Mouse (Mus musculus) embryonic facial prominence, embryonic 12.5 days (tissue): ENCODE measurements around the gene Nr5a2. TPM values are rescaled to one million over a fixed set of nuclear protein-coding genes. Genes with fewer than 3 reads are reported as not detected.

ENCODE experiments used
- ATAC-seq: fragments of 200-750 bp; cut with Nextera tagmentation; 2 replicates; pipeline ENCODE4 v1.8.0; 2017; ENCODE audit not compliant: insufficient number of reproducible peaks, insufficient read depth, low FRiP score, low TSS enrichment
- H3K27ac ChIP-seq: fragments of 300-500 bp; sonication (generic); 2 replicates; pipeline ENCODE4 v1.5.1; 2016; ENCODE audit warnings: mild to moderate bottlenecking
- H3K27me3 ChIP-seq: fragments of 300-500 bp; sonication (generic); 2 replicates; pipeline ENCODE4 v1.6.1; 2016; ENCODE audit warnings: mild to moderate bottlenecking, moderate library complexity
- H3K36me3 ChIP-seq: fragments of 300-500 bp; sonication (generic); 2 replicates; pipeline ENCODE4 v1.6.1; 2016; ENCODE audit warnings: mild to moderate bottlenecking
- H3K4me1 ChIP-seq: fragments of 300-500 bp; sonication (generic); 2 replicates; pipeline ENCODE4 v1.6.1; 2016
- H3K4me2 ChIP-seq: fragments of 300-500 bp; sonication (generic); replicated peaks from 2 replicates; pipeline ENCODE4 v1.6.1; 2016; ENCODE audit warnings: mild to moderate bottlenecking, moderate library complexity
- H3K4me3 ChIP-seq: fragments of 300-500 bp; sonication (generic); 2 replicates; pipeline ENCODE4 v1.5.1; 2016; ENCODE audit warnings: mild to moderate bottlenecking
- H3K9ac ChIP-seq: fragments of 300-500 bp; sonication (generic); 2 replicates; pipeline ENCODE4 v1.6.1; 2016; ENCODE audit warnings: mild to moderate bottlenecking, moderate library complexity
- H3K9me3 ChIP-seq: fragments of 300-500 bp; sonication (generic); 2 replicates; pipeline ENCODE4 v1.6.1; 2016; ENCODE audit warnings: mild to moderate bottlenecking, moderate library complexity
- WGBS: fragments of 180-500 bp; shearing (Covaris S2); methylation state at CpG from one replicate; pipeline ENCODE4 v1.1.7; 2016; 5-methylcytosine and 5-hydroxymethylcytosine counted together
- polyA plus RNA-seq: library from polyadenylated mRNA; unstranded; fragments of >200 nt; fragmentation: Nextera tagmentation; extraction: Ambion mirVana; gene quantifications from 2 replicates; pipeline ENCODE4 v1.2.1, GENCODE M21; 2016

Gene Nr5a2
- polyA plus RNA-seq, result 3.0 and 6.8 TPM in 2 replicates

- no peaks in the 10 kb centered on the region for H3K36me3 ChIP-seq
- H3K4me2 ChIP-seq, result no peak within 1 kb of the TSS
- no peak within 1 kb of the TSS for H3K27ac ChIP-seq
- H3K4me3 ChIP-seq, result no peak within 1 kb of the TSS
- H3K9me3 ChIP-seq, result no peaks in the 10 kb centered on the region
- WGBS, result 61% methylated on average over 4 of the region's 4 CpGs
- no peak for ATAC-seq
- H3K27me3 ChIP-seq, result peaks cover 29% of the 10 kb centered on the region
- no peak within 1 kb of the TSS for H3K9ac ChIP-seq
- peaks cover 8% of the 10 kb centered on the region for H3K4me1 ChIP-seq
Measured at GRCm38 (mm10) chr1:136960428-136961012, at the start of gene Nr5a2. Nr5a2 (minus strand) TSS chr1:136960448.

DNA sequence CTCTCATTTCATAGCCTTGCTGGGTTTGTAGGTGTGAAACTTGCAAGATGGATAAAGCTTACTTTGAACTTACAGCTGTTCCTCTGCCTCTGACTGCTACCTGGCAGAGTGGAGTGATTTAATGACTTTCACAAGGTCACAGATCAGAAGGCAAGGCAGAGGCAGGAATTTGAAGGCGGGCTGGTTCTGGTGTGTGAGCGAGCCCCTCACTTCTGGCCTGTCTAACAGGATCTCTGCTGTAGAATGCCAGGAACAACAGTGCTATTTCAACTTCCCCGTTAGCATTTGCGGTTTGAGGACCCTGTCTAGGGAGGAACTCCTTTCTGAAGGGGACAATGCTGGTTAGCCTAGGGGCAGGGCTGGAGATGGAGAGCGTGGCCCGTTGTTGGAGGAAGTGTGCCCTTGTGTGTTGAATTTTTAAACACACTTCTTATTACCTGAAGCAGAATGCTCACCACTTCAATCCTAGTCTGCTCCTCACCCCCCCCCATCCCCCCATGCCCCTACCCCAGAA lies 48.5 kb upstream of the Nr5a2 start:
- 62% methylated on average over 6 of the region's 6 CpGs for WGBS
- H3K9ac ChIP-seq, result no peak overlapping the region
- H3K4me1 ChIP-seq, result no peaks in the 10 kb centered on the region
- ATAC-seq, result no peak
- H3K9me3 ChIP-seq, result no peaks in the 10 kb centered on the region
- H3K27me3 ChIP-seq, result no peaks in the 10 kb centered on the region
- no peaks in the 10 kb centered on the region for H3K36me3 ChIP-seq
- no peak overlapping the region for H3K4me3 ChIP-seq
- no peak overlapping the region for H3K4me2 ChIP-seq
- H3K27ac ChIP-seq, result no peak overlapping the region

DNA sequence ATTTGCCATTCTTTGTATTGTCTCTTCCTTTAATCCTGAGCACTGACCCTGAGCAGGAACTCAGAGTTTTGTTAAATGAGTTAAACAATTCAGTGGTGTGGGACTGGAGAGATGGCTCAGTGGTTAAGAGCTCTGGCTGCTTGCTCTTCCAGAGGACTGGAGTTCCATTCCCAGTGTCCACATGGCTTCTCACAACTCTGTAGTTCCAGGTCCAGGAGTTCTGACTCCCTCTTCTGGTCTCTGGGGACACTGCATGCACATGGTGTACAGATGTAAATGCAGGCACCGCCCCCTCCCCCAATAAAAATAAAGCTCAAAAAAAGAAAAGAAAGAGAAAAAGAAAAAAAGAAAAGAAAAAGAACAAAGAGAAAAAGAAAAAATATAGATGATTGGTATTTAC lies 43.6 kb upstream of the Nr5a2 start:
- H3K27ac ChIP-seq, result no peak overlapping the region
- no peak for ATAC-seq
- H3K27me3 ChIP-seq, result no peaks in the 10 kb centered on the region
- H3K4me2 ChIP-seq, result no peak overlapping the region
- H3K9ac ChIP-seq, result no peak overlapping the region
- H3K4me1 ChIP-seq, result no peaks in the 10 kb centered on the region
- H3K4me3 ChIP-seq, result no peak overlapping the region
- no peaks in the 10 kb centered on the region for H3K9me3 ChIP-seq
- 92% methylated on average over 1 of the region's 1 CpGs for WGBS
- H3K36me3 ChIP-seq, result no peaks in the 10 kb centered on the region

- H3K27me3 ChIP-seq, result no peaks in the 10 kb centered on the region
- no peak overlapping the region for H3K27ac ChIP-seq
- no peak overlapping the region for H3K4me3 ChIP-seq
- H3K36me3 ChIP-seq, result no peaks in the 10 kb centered on the region
- ATAC-seq, result no peak
- H3K9ac ChIP-seq, result no peak overlapping the region
- no peak overlapping the region for H3K4me2 ChIP-seq
- H3K4me1 ChIP-seq, result no peaks in the 10 kb centered on the region
- whole genome bisulfite sequencing, result 96% methylated on average over 1 of the region's 1 CpGs
- no peaks in the 10 kb centered on the region for H3K9me3 ChIP-seq
Measured at GRCm38 (mm10) chr1:137003144-137003543, 42.9 kb upstream of the Nr5a2 start.

GRCm38 (mm10) chr1:136991762-136992352 lies 31.6 kb upstream of the Nr5a2 start:
- Histone ChIP-seq H3K9me3 (no peaks in the 10 kb centered on the region), H3K4me1 (no peaks in the 10 kb centered on the region), H3K27me3 (no peaks in the 10 kb centered on the region), H3K27ac (no peak overlapping the region), H3K36me3 (no peaks in the 10 kb centered on the region), H3K4me2 (no peak overlapping the region), H3K9ac (no peak overlapping the region), H3K4me3 (no peak overlapping the region)
- WGBS, result 81% methylated on average over 8 of the region's 8 CpGs
- no peak for ATAC-seq

DNA sequence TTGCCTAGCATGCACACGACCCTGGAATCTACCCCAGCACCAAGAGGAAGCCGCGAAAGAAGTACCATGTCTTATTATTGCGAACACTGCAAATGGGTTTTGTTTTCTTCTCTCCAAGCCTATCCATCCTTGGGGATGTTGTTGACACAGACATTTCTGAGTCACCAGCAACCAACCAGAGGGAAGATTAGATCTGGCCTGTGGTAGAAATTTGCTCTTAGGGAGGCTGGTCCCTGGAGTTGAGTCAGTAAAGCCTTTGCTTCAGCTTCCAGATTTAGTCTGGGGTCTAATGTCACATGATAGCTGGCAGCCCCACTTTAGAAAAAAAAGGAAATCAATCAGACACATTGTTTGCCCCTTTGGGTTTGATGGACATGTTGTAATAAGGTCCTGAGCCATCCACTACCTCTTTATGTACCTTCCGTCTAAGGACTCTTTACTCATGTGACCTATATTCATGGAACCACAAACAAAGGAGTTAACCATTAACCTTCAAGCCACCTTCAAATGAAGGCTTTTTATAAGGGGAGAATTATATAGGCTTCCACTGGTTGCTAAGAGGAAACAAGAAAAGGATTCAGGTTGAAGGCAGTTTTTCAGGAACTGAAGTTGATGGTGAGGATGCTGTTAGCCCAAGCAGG lies 20.1 kb upstream of the Nr5a2 start:
- Histone ChIP-seq H3K4me3 (no peak overlapping the region), H3K9me3 (no peaks in the 10 kb centered on the region), H3K4me1 (no peaks in the 10 kb centered on the region), H3K9ac (no peak overlapping the region), H3K27ac (no peak overlapping the region), H3K36me3 (no peaks in the 10 kb centered on the region), H3K4me2 (no peak overlapping the region), H3K27me3 (no peaks in the 10 kb centered on the region)
- ATAC-seq, result no peak
- WGBS, result 85% methylated on average over 5 of the region's 5 CpGs

DNA sequence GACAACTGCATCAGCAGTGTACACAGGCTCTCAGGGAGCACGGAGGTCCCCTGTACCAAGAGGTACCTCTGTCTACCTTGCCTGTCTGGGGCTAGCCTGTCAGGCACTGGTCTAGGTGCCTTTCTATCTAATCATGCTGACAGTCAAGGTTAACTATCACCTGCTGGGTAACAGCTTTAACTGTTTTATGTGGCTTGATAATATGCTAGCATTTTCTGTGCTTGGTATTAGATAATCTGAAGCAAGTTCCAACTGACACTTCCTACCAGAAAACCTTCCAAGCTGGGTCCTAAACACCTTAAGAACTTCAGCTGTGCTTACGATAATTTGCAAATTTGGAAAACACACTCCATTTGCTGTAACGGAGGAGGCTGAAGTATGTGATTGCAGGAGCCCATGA lies 17.6 kb upstream of the Nr5a2 start:
- H3K4me3 ChIP-seq, result no peak overlapping the region
- H3K27ac ChIP-seq, result no peak overlapping the region
- ATAC-seq, result no peak
- no peaks in the 10 kb centered on the region for H3K9me3 ChIP-seq
- no peaks in the 10 kb centered on the region for H3K27me3 ChIP-seq
- WGBS, result 84% methylated on average over 3 of the region's 3 CpGs
- no peaks in the 10 kb centered on the region for H3K36me3 ChIP-seq
- H3K9ac ChIP-seq, result no peak overlapping the region
- H3K4me1 ChIP-seq, result no peaks in the 10 kb centered on the region
- no peak overlapping the region for H3K4me2 ChIP-seq

DNA sequence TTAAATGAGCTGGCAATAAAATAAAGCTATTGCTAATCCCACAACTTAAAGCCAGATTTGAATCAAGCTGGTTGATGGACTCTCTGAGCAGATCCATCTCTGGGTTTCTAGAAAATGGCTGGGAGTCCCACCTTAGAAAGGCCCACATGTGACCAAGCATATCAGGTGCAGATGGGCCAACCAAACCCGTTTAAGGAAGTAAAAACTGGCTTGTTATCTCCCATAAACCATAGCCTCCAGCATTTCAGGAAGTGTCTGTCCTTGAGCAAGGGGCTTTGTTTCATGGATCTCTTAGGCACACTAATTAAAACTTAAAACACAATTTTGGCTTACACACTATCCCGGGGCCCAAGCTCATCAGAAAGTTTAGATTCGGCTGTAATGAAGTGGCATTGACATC lies 13.8 kb upstream of the Nr5a2 start:
- Histone ChIP-seq H3K4me3 (no peak overlapping the region), H3K36me3 (no peaks in the 10 kb centered on the region), H3K4me1 (no peaks in the 10 kb centered on the region), H3K27ac (no peak overlapping the region), H3K9me3 (no peaks in the 10 kb centered on the region), H3K9ac (no peak overlapping the region), H3K27me3 (no peaks in the 10 kb centered on the region), H3K4me2 (no peak overlapping the region)
- 75% methylated on average over 3 of the region's 3 CpGs for WGBS
- no peak for ATAC-seq

- no peak overlapping the region for H3K4me3 ChIP-seq
- H3K4me1 ChIP-seq, result no peaks in the 10 kb centered on the region
- no peaks in the 10 kb centered on the region for H3K36me3 ChIP-seq
- WGBS, result 78% methylated on average over 5 of the region's 5 CpGs
- H3K27me3 ChIP-seq, result no peaks in the 10 kb centered on the region
- H3K9ac ChIP-seq, result no peak overlapping the region
- no peak for ATAC-seq
- H3K27ac ChIP-seq, result no peak overlapping the region
- no peak overlapping the region for H3K4me2 ChIP-seq
- no peaks in the 10 kb centered on the region for H3K9me3 ChIP-seq
Measured at GRCm38 (mm10) chr1:136973016-136973415, 12.8 kb upstream of the Nr5a2 start.

DNA sequence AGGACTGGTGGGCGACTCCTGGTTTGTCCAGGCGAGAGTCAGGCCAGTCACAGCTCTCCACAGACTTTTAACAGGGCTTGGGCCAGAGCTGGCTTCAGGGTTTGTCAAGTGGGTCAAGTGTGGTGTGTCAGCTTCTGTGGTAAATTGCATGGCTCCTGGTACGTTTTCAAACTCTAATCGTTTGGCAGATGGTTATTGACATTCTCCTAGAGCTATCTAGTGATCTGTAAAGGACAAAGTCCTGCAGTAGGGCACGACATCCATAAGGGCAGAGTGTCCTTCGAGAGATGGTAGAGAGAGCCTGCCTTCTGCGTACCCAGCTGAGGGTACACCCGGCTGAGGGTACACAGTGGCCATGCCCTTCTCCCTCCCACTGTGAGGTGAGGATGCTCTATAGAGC lies 10.7 kb upstream of the Nr5a2 start:
- ATAC-seq, result no peak
- Histone ChIP-seq H3K27me3 (no peaks in the 10 kb centered on the region), H3K9ac (no peak overlapping the region), H3K27ac (no peak overlapping the region), H3K4me2 (no peak overlapping the region), H3K4me3 (no peak overlapping the region), H3K9me3 (no peaks in the 10 kb centered on the region), H3K4me1 (no peaks in the 10 kb centered on the region), H3K36me3 (no peaks in the 10 kb centered on the region)
- 89% methylated on average over 8 of the region's 8 CpGs for WGBS

- no peaks in the 10 kb centered on the region for H3K36me3 ChIP-seq
- 0 out of 2 replicates have a peak, but pooled peaks cover under 1% of the 10 kb centered on the region for H3K27me3 ChIP-seq
- ATAC-seq, result no peak
- no peak overlapping the region for H3K9ac ChIP-seq
- no peaks in the 10 kb centered on the region for H3K9me3 ChIP-seq
- WGBS, result 75% methylated on average over 12 of the region's 12 CpGs
- H3K27ac ChIP-seq, result no peak overlapping the region
- H3K4me3 ChIP-seq, result no peak overlapping the region
- H3K4me2 ChIP-seq, result no peak overlapping the region
- no peaks in the 10 kb centered on the region for H3K4me1 ChIP-seq
Measured at GRCm38 (mm10) chr1:136966728-136967386, 6.6 kb upstream of the Nr5a2 start.

- 61% methylated on average over 1 of the region's 1 CpGs for WGBS
- peaks cover 39% of the 10 kb centered on the region for H3K27me3 ChIP-seq
Measured at GRCm38 (mm10) chr1:136959491-136959890, 757 bp downstream of the Nr5a2 start.

More at GRCm38 (mm10) chr1:136959491-136959890, 757 bp downstream of the Nr5a2 start:
- Histone ChIP-seq H3K27ac (no peak overlapping the region), H3K36me3 (no peaks in the 10 kb centered on the region), H3K4me2 (no peak overlapping the region), H3K4me1 (peaks cover 8% of the 10 kb centered on the region), H3K4me3 (no peak overlapping the region), H3K9ac (no peak overlapping the region), H3K9me3 (no peaks in the 10 kb centered on the region)
- ATAC-seq, result no peak
